Mouse (Mus musculus): ENCODE measurements around the gene H2-T23.
"Not testable (repeated sequence)": the region's sequence is repeated elsewhere in the genome, so short reads cannot be mapped to it uniquely, and the experiment has no call there.

Gene H2-T23

GRCm38 (mm10) chr17:36023710-36024654, 8.7 kb downstream of the H2-T23 start:
- DNase-seq (ENCODE audit: low read depth, low spot score), result peak; percentile 62

- DNase-seq (ENCODE audit: low read depth, low spot score), result no peak
Measured at GRCm38 (mm10) chr17:36022922-36023321, 9.7 kb downstream of the H2-T23 start.

- no peak for DNase-seq (ENCODE audit: low read depth, low spot score)
Measured at GRCm38 (mm10) chr17:36022098-36022497, 10.6 kb downstream of the H2-T23 start.

GRCm38 (mm10) chr17:36021309-36021708, 11.3 kb downstream of the H2-T23 start:
- no peak for DNase-seq (ENCODE audit: low read depth, low spot score)

- DNase-seq (ENCODE audit: low read depth, low spot score), result peak; percentile 93
Measured at GRCm38 (mm10) chr17:36020191-36021073, 12.2 kb downstream of the H2-T23 start, which contains the start of gene H2-T24. Gene H2-T24, minus strand, starts transcription at chr17:36020560.

- DNase-seq (ENCODE audit: low read depth, low spot score), result no peak
Measured at GRCm38 (mm10) chr17:36019519-36019918, 13.1 kb downstream of the H2-T23 start.

GRCm38 (mm10) chr17:36018979-36019378, 13.7 kb downstream of the H2-T23 start:
- DNase-seq (ENCODE audit: low read depth, low spot score), result no peak

GRCm38 (mm10) chr17:36017046-36017445, 15.6 kb downstream of the H2-T23 start:
- no peak for DNase-seq (ENCODE audit: low read depth, low spot score)

GRCm38 (mm10) chr17:36014977-36015376, 17.7 kb downstream of the H2-T23 start:
- no peak for DNase-seq (ENCODE audit: low read depth, low spot score)

- DNase-seq (ENCODE audit: low read depth, low spot score), result not testable (repeated sequence)
Measured at GRCm38 (mm10) chr17:36004409-36004808, 28.2 kb downstream of the H2-T23 start.

GRCm38 (mm10) chr17:36003331-36003730, 29.3 kb downstream of the H2-T23 start:
- DNase-seq (ENCODE audit: low read depth, low spot score), result peak; percentile 44

- DNase-seq (ENCODE audit: low read depth, low spot score), result peak; percentile 69
Measured at GRCm38 (mm10) chr17:36001966-36002365, 30.7 kb downstream of the H2-T23 start.

- DNase-seq (ENCODE audit: low read depth, low spot score), result peak; percentile 80
Measured at GRCm38 (mm10) chr17:36001121-36001897, 31.3 kb downstream of the H2-T23 start.

GRCm38 (mm10) chr17:36000349-36000748, 32.3 kb downstream of the H2-T23 start:
- DNase-seq (ENCODE audit: low read depth, low spot score), result peak; percentile 27

- peak; percentile 84 for DNase-seq (ENCODE audit: low read depth, low spot score)
Measured at GRCm38 (mm10) chr17:35999356-35999755, 33.3 kb downstream of the H2-T23 start.

GRCm38 (mm10) chr17:35998545-35999305, 33.9 kb downstream of the H2-T23 start:
- DNase-seq (ENCODE audit: low read depth, low spot score), result peak; percentile 55

- DNase-seq (ENCODE audit: low read depth, low spot score), result peak; percentile 78
Measured at GRCm38 (mm10) chr17:35997713-35998510, 34.7 kb downstream of the H2-T23 start.

GRCm38 (mm10) chr17:35996949-35997348, 35.7 kb downstream of the H2-T23 start:
- DNase-seq (ENCODE audit: low read depth, low spot score), result peak; percentile 98

- DNase-seq (ENCODE audit: low read depth, low spot score), result no peak
Measured at GRCm38 (mm10) chr17:35994879-35995240, 37.8 kb downstream of the H2-T23 start.

Data from CD4-positive, CD25-positive, alpha-beta regulatory T cell, adult 2 months (primary cell).